Mouse (Mus musculus): ENCODE data around the gene Zcchc18. TPM values are rescaled to one million over a fixed set of nuclear protein-coding genes. Genes with fewer than 3 reads are reported as not detected.

Zcchc18 gene
- total RNA-seq, 2 experiments from 2014 or later: 0.17 to 0.25 TPM

Other genes with a start within 250 kb of the Zcchc18 start
- 100 to 1,000 TPM; 223 to 227 TPM for gene Morf4l2, start 249.5 kb upstream of the Zcchc18 start, total RNA-seq (2021)
- not detected for gene Glra4, start 213.0 kb upstream of the Zcchc18 start, total RNA-seq (2021)
- gene Plp1, start 170.5 kb upstream of the Zcchc18 start, total RNA-seq (2021): 1 to 10 TPM; 2.0 to 4.8 TPM
- under 1 TPM; 0.09 to 0.31 TPM for gene Rab9b, start 124.4 kb upstream of the Zcchc18 start, total RNA-seq (2021)
- not detected for gene H2bfm, start 65.8 kb upstream of the Zcchc18 start, total RNA-seq (2021)
- 1 to 10 TPM; 5.3 to 9.7 TPM for gene Tmsb15b2, start 17.7 kb upstream of the Zcchc18 start, total RNA-seq (2021)
- gene Tmsb15l, start 16.3 kb upstream of the Zcchc18 start, total RNA-seq (2021): under 1 TPM in 1 of 2 experiments, not detected in 1; 0.36 TPM
- 1 to 10 TPM; 1.2 to 3.3 TPM for gene Tmsb15b1, start 16.3 kb upstream of the Zcchc18 start, total RNA-seq (2021)
- gene Slc25a53, start 45.1 kb downstream of the Zcchc18 start, total RNA-seq (2021): 1 to 10 TPM; 6.6 to 7.9 TPM
- gene Fam199x, start 56.4 kb downstream of the Zcchc18 start, total RNA-seq (2021): 1 to 10 TPM; 5.1 to 6.3 TPM
- gene Esx1, start 128.9 kb downstream of the Zcchc18 start, total RNA-seq (2021): not detected